Mouse (Mus musculus): ENCODE data around the gene Rcvrn. TPM values are rescaled to one million over a fixed set of nuclear protein-coding genes. Genes with fewer than 3 reads are reported as not detected.

Gene Rcvrn
- polyA plus RNA-seq, 1 experiment from 2014 or later, result not detected

DNA sequence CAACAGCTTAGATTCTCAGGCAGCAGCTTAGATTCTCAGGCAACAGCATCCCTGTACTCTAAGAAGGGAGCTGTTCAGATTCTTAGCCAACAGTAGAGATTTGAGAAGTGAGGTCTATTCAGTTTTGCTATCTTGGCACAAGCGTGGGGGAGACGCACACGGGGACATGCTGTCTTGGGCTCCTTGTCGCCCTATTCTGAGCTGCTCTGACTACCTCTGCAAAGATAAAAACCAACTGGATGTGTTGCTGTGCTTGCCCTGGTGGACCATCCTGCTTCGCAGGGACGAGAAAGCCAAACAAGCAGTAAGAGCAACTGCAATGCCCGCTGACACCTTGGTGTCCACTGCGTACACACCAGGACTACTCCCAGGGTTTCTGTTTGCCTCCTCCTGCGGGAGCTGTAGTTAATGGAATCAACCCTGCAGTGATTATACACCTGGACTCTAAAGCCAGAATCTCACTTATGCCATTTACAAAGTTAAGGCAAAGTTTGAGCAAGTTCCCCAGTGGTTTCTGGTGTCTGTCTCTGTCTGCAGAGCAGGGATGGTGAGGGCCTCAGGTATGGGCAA lies 41.5 kb upstream of the Rcvrn start:
- H3K9ac ChIP-seq (replicated peaks; ENCODE audit: low read length), result no peak overlapping the region
- no peaks in the 10 kb centered on the region for H3K27me3 ChIP-seq (ENCODE audit: control insufficient read depth, insufficient read depth, low read length)
- no peak overlapping the region for H3K4me3 ChIP-seq (ENCODE audit: low read depth, low read length)
- 82% methylated on average over 9 of the region's 9 CpGs for WGBS
- DNase-seq (ENCODE audit: low spot score) (no peak), ATAC-seq (replicated peaks; ENCODE audit: insufficient number of reproducible peaks, low FRiP score, low TSS enrichment, low read depth) (no peak)
- no peaks in the 10 kb centered on the region for H3K36me3 ChIP-seq (replicated peaks; ENCODE audit: control insufficient read depth, insufficient read depth, low read depth, low read length)
- H3K4me2 ChIP-seq (ENCODE audit: low read depth, low read length), result no peak overlapping the region
- no peaks in the 10 kb centered on the region for H3K9me3 ChIP-seq (replicated peaks; ENCODE audit: control insufficient read depth, low read length)
- no peak overlapping the region for H3K27ac ChIP-seq (replicated peaks; ENCODE audit: low read depth, low read length)
- H3K4me1 ChIP-seq (ENCODE audit: control insufficient read depth, insufficient read depth, low read length), result no peaks in the 10 kb centered on the region

DNA sequence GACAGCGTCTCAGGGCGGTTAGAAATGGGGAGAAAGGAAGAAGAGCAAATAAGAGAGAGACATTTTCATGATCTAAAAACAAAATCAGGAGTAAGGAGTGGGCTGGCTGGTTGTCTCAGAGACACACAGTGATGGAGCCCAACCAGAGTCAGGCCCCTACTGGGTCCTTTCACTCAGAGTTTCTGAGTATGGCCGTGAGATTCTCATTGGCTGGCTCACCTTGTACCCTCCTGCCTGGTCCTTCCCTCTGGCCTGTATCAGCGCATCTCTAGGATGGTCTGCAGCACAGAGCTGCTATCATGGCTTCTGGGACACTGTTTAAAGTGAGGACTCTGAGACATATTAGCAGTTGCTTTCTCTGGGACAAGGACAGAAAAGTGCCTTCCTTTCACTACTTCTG lies 40.6 kb upstream of the Rcvrn start:
- ATAC-seq (replicated peaks; ENCODE audit: insufficient number of reproducible peaks, low FRiP score, low TSS enrichment, low read depth) (no peak), DNase-seq (ENCODE audit: low spot score) (no peak)
- Histone ChIP-seq H3K9me3 (replicated peaks; ENCODE audit: control insufficient read depth, low read length) (no peaks in the 10 kb centered on the region), H3K27ac (replicated peaks; ENCODE audit: low read depth, low read length) (no peak overlapping the region), H3K36me3 (replicated peaks; ENCODE audit: control insufficient read depth, insufficient read depth, low read depth, low read length) (no peaks in the 10 kb centered on the region), H3K4me2 (ENCODE audit: low read depth, low read length) (no peak overlapping the region), H3K4me1 (ENCODE audit: control insufficient read depth, insufficient read depth, low read length) (no peaks in the 10 kb centered on the region), H3K9ac (replicated peaks; ENCODE audit: low read length) (no peak overlapping the region), H3K4me3 (ENCODE audit: low read depth, low read length) (no peak overlapping the region), H3K27me3 (ENCODE audit: control insufficient read depth, insufficient read depth, low read length) (no peaks in the 10 kb centered on the region)
- 79% methylated on average over 4 of the region's 4 CpGs for WGBS

DNA sequence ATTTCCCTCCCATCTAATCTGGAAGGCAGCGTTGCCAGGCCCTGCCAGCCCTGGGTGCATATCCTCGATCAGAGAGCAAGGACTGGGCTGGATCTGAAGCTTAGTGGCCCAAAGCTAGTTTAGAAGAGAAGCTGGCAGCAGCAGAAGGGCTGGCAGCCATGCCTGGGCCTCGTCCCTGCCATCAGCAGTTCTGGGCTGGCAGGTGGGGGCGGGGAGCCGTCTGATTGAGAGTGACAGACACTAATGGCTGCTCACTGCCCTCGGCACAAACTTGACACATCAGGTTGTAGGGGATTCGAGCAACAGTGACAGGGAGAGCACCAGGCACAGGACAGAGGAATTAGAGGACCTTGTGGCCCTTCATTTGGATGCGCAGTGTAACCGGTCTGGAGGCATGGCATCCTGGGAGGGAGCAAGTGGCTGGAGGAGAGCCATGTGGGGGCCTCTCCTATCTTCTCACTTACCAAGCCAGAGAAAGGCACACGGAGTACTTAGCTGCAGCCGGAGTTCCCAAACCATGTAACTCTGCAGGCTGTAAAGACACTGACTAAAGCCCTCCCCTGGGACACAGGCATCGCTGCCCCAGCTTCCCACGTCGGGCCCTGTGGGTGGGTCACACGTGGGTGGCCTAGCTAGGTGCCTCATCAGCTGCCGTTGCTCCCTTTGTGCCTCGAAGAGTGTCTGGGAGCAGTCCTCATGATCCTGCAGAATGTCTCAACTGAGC lies 39.7 kb upstream of the Rcvrn start:
- Histone ChIP-seq H3K4me1 (ENCODE audit: control insufficient read depth, insufficient read depth, low read length) (no peaks in the 10 kb centered on the region), H3K36me3 (replicated peaks; ENCODE audit: control insufficient read depth, insufficient read depth, low read depth, low read length) (no peaks in the 10 kb centered on the region), H3K4me3 (ENCODE audit: low read depth, low read length) (no peak overlapping the region), H3K27me3 (ENCODE audit: control insufficient read depth, insufficient read depth, low read length) (no peaks in the 10 kb centered on the region), H3K9me3 (replicated peaks; ENCODE audit: control insufficient read depth, low read length) (no peaks in the 10 kb centered on the region), H3K4me2 (ENCODE audit: low read depth, low read length) (no peak overlapping the region), H3K9ac (replicated peaks; ENCODE audit: low read length) (no peak overlapping the region), H3K27ac (replicated peaks; ENCODE audit: low read depth, low read length) (no peak overlapping the region)
- no peak for ATAC-seq (replicated peaks; ENCODE audit: insufficient number of reproducible peaks, low FRiP score, low TSS enrichment, low read depth)
- no peak for DNase-seq (ENCODE audit: low spot score)
- WGBS, result 70% methylated on average over 17 of the region's 17 CpGs

DNA sequence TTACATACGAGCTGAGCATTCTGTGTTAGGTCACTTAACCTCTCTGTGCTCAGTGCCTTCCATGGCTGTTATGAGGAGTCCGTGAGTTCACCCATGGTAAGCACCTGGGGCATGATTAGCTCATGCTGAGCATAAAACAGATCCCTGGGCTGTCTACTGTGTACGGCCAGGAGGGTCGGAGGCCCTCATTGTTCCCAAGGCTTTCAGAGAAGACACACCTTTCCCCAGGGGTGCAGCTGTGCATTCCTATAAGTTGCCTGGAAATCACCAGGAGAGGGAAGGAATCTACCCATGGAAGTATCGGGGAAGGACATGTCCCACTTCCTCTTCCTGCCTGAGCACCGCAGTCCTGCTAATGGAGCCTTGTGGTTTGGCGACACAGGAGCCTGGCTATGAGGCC lies 38.8 kb upstream of the Rcvrn start:
- Histone ChIP-seq H3K36me3 (replicated peaks; ENCODE audit: control insufficient read depth, insufficient read depth, low read depth, low read length) (no peaks in the 10 kb centered on the region), H3K9me3 (replicated peaks; ENCODE audit: control insufficient read depth, low read length) (no peaks in the 10 kb centered on the region), H3K27ac (replicated peaks; ENCODE audit: low read depth, low read length) (no peak overlapping the region), H3K4me3 (ENCODE audit: low read depth, low read length) (no peak overlapping the region), H3K4me2 (ENCODE audit: low read depth, low read length) (no peak overlapping the region), H3K9ac (replicated peaks; ENCODE audit: low read length) (no peak overlapping the region), H3K27me3 (ENCODE audit: control insufficient read depth, insufficient read depth, low read length) (no peaks in the 10 kb centered on the region), H3K4me1 (ENCODE audit: control insufficient read depth, insufficient read depth, low read length) (no peaks in the 10 kb centered on the region)
- WGBS, result 73% methylated on average over 7 of the region's 7 CpGs
- no peak for DNase-seq (ENCODE audit: low spot score)
- no peak for ATAC-seq (replicated peaks; ENCODE audit: insufficient number of reproducible peaks, low FRiP score, low TSS enrichment, low read depth)

GRCm38 (mm10) chr11:67656811-67657210 lies 38.3 kb upstream of the Rcvrn start:
- ATAC-seq (replicated peaks; ENCODE audit: insufficient number of reproducible peaks, low FRiP score, low TSS enrichment, low read depth), result no peak
- Histone ChIP-seq H3K27ac (replicated peaks; ENCODE audit: low read depth, low read length) (no peak overlapping the region), H3K4me3 (ENCODE audit: low read depth, low read length) (no peak overlapping the region), H3K9me3 (replicated peaks; ENCODE audit: control insufficient read depth, low read length) (no peaks in the 10 kb centered on the region), H3K4me1 (ENCODE audit: control insufficient read depth, insufficient read depth, low read length) (no peaks in the 10 kb centered on the region), H3K36me3 (replicated peaks; ENCODE audit: control insufficient read depth, insufficient read depth, low read depth, low read length) (no peaks in the 10 kb centered on the region), H3K9ac (replicated peaks; ENCODE audit: low read length) (no peak overlapping the region), H3K27me3 (ENCODE audit: control insufficient read depth, insufficient read depth, low read length) (no peaks in the 10 kb centered on the region), H3K4me2 (ENCODE audit: low read depth, low read length) (no peak overlapping the region)
- DNase-seq (ENCODE audit: low spot score), result no peak
- WGBS, result 85% methylated on average over 9 of the region's 9 CpGs

- 0 out of 2 replicates have a peak, but pooled peaks have one; percentile 47 for ATAC-seq (replicated peaks; ENCODE audit: insufficient number of reproducible peaks, low FRiP score, low TSS enrichment, low read depth)
- DNase-seq (ENCODE audit: low spot score), result peak; percentile 75
- H3K4me3 ChIP-seq (ENCODE audit: low read depth, low read length), result no peak overlapping the region
- no peak overlapping the region for H3K27ac ChIP-seq (replicated peaks; ENCODE audit: low read depth, low read length)
- 45% methylated on average over 11 of the region's 11 CpGs for WGBS
- no peaks in the 10 kb centered on the region for H3K9me3 ChIP-seq (replicated peaks; ENCODE audit: control insufficient read depth, low read length)
- H3K4me1 ChIP-seq (ENCODE audit: control insufficient read depth, insufficient read depth, low read length), result no peaks in the 10 kb centered on the region
- H3K4me2 ChIP-seq (ENCODE audit: low read depth, low read length), result no peak overlapping the region
- H3K36me3 ChIP-seq (replicated peaks; ENCODE audit: control insufficient read depth, insufficient read depth, low read depth, low read length), result no peaks in the 10 kb centered on the region
- no peaks in the 10 kb centered on the region for H3K27me3 ChIP-seq (ENCODE audit: control insufficient read depth, insufficient read depth, low read length)
- no peak overlapping the region for H3K9ac ChIP-seq (replicated peaks; ENCODE audit: low read length)
Measured at GRCm38 (mm10) chr11:67657685-67658382, 37.3 kb upstream of the Rcvrn start.

DNA sequence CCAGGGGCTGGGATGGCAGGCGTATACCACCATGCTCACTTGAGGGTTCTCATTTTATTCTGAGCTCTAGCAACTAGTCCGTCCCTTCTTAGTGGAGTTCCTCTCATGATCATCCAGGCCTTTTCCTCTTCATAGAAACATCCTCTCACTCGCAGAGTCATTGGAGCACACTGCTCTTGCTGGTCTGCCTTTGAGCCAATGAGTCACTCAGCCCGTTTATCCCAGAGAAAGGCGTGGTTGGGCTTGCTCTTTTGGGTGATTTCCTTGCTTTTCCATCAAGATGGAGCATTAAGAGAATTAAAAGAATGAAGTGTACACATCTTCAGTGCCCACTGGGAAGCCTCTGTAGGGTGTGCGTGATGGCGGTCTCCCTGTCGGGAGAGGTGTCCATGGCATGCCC lies 33.7 kb upstream of the Rcvrn start:
- no peak for DNase-seq (ENCODE audit: low spot score)
- no peaks in the 10 kb centered on the region for H3K36me3 ChIP-seq (replicated peaks; ENCODE audit: control insufficient read depth, insufficient read depth, low read depth, low read length)
- H3K4me1 ChIP-seq (ENCODE audit: control insufficient read depth, insufficient read depth, low read length), result no peaks in the 10 kb centered on the region
- ATAC-seq (replicated peaks; ENCODE audit: insufficient number of reproducible peaks, low FRiP score, low TSS enrichment, low read depth), result no peak
- H3K4me2 ChIP-seq (ENCODE audit: low read depth, low read length), result no peak overlapping the region
- no peaks in the 10 kb centered on the region for H3K27me3 ChIP-seq (ENCODE audit: control insufficient read depth, insufficient read depth, low read length)
- no peak overlapping the region for H3K9ac ChIP-seq (replicated peaks; ENCODE audit: low read length)
- no peak overlapping the region for H3K4me3 ChIP-seq (ENCODE audit: low read depth, low read length)
- no peak overlapping the region for H3K27ac ChIP-seq (replicated peaks; ENCODE audit: low read depth, low read length)
- no peaks in the 10 kb centered on the region for H3K9me3 ChIP-seq (replicated peaks; ENCODE audit: control insufficient read depth, low read length)
- WGBS, result 91% methylated on average over 8 of the region's 8 CpGs

DNA sequence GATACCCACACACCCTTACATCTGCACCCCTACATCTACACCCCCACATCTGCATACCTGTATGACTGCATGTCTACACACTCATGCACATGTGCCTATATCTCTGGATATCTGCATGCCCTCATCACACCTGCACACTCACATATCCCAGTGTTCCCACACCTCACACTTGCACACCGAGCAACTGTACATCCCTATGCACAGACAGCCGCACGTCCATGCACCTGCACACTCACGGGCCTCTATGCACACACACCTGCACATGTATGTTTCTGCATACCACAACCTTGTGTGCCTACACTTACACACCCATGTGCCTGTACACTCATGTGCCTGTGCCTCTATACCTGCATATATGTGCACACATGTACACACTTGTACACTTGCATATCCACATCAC lies 31.7 kb upstream of the Rcvrn start:
- DNase-seq (ENCODE audit: low spot score) (no peak), ATAC-seq (replicated peaks; ENCODE audit: insufficient number of reproducible peaks, low FRiP score, low TSS enrichment, low read depth) (no peak)
- WGBS, result 94% methylated on average over 4 of the region's 4 CpGs

More for the DNA sequence above, 31.7 kb upstream of the Rcvrn start:
- Histone ChIP-seq H3K4me2 (ENCODE audit: low read depth, low read length) (no peak overlapping the region), H3K27me3 (ENCODE audit: control insufficient read depth, insufficient read depth, low read length) (no peaks in the 10 kb centered on the region), H3K36me3 (replicated peaks; ENCODE audit: control insufficient read depth, insufficient read depth, low read depth, low read length) (no peaks in the 10 kb centered on the region), H3K27ac (replicated peaks; ENCODE audit: low read depth, low read length) (no peak overlapping the region), H3K9ac (replicated peaks; ENCODE audit: low read length) (no peak overlapping the region), H3K4me3 (ENCODE audit: low read depth, low read length) (no peak overlapping the region), H3K9me3 (replicated peaks; ENCODE audit: control insufficient read depth, low read length) (no peaks in the 10 kb centered on the region), H3K4me1 (ENCODE audit: control insufficient read depth, insufficient read depth, low read length) (no peaks in the 10 kb centered on the region)

Data from embryonic facial prominence, embryonic 11.5 days (tissue).